Mouse (Mus musculus) NIH3T3 (cell line): Measurements from ENCODE around the gene Paqr5.

Source experiments
- DNase-seq: peaks from one replicate; pipeline ENCODE4 v3.0.0-alpha.2; 2012; ENCODE audit warnings: low read depth

Gene Paqr5

DNA sequence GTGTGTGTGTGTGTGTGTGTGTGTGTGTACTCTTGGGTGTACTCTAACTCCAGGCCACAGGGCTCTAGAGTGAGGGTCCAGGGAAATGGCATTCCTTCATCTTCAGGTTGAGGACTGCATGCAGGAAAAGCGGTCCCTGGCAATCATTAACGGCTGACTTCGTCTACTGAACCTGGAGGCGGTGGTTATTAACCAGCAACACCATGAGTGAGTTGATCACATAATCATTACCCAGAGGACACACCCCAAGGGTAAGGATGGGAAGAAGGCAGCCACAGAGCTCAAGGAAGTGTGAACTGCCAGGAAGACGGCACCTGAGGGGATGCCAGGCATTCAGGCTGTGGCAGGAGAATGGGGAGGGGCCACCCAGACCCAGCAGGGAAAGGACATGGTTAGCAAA is 18.3 kb downstream of the Paqr5 start:
- no peak for DNase-seq

GRCm38 (mm10) chr9:62007028-62007427 is 19.6 kb downstream of the Paqr5 start:
- no peak for DNase-seq

GRCm38 (mm10) chr9:62003611-62004010 is 23.0 kb downstream of the Paqr5 start:
- DNase-seq, result no peak

GRCm38 (mm10) chr9:61999653-62000420 is 26.8 kb downstream of the Paqr5 start:
- no peak for DNase-seq

DNA sequence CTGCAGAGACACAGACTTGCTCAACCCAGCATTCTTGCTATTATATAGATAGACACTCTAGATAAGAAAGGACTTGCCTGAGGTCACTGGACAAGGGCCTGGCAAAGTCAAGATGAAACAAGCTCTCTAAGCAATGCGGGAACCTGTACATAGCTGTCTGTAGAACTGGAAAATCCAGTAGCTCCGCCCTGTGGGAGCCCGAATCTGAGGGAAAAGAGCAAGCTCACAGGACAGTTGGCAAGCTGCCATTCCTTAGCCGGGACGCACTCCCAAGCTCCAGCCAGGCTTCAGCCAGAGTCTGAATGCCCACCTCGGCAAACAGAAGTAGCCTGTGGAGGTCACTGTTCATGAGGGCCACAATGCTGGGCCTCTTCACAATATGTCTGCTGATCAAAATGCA is 28.8 kb downstream of the Paqr5 start:
- peak; percentile 14 for DNase-seq

GRCm38 (mm10) chr9:61991158-61991557 is 35.5 kb downstream of the Paqr5 start:
- no peak for DNase-seq

DNA sequence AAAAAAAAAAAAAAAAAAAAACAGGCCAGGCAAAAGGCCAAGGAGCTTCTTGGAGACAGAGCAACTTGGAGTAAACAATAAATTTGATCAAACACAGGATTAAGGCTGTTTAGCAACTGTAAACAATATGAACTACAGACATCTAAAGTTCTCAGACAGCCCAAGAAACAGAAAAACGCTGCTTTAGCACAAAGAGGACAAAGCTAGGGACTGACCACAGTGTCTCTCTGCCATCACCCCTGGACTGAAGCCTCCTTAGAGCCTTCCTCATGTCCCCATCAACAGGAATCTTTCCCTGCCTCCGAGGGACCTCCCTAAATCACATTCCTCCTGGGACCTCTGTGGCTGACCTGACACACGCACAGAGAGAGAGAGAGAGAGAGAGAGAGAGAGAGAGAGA is 35.9 kb downstream of the Paqr5 start:
- no peak for DNase-seq

- DNase-seq, result no peak
Measured at GRCm38 (mm10) chr9:61986055-61986454, 40.6 kb downstream of the Paqr5 start.

- DNase-seq, result peak; percentile 67
Measured at GRCm38 (mm10) chr9:61985183-61985863, 41.3 kb downstream of the Paqr5 start.

DNA sequence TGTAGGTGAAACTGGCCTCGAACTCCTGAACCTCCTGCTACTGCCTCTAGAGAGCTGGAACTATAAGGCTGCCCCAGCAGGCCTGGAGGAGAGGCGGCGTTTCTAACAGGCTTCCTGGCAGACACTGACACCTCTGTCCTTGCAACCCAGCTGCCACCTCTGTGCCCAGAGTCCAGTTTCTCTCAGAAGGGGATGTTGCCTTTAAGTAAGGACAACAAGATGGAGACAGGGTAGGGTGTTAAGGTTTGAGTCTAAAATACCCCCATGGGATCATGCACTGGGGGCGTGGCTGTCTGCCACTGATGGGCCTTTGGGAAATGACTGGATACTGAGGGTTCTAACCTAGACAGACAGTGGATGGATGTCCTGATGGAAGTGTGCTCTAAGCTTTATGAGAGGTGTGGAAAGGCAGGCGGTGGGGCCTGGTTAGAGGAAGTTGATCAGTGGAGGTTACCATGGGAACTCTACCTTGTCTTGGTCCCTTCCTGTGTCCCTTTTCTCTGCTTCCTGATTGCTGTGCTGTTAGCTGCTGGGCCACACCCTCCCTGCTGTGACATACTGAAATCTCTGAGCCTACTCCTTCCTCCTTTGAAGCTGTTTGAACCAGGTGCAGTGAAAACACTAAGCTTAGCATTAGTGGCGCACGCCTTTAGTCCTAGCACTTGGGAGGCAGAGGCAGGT is 43.6 kb downstream of the Paqr5 start:
- DNase-seq, result no peak

DNA sequence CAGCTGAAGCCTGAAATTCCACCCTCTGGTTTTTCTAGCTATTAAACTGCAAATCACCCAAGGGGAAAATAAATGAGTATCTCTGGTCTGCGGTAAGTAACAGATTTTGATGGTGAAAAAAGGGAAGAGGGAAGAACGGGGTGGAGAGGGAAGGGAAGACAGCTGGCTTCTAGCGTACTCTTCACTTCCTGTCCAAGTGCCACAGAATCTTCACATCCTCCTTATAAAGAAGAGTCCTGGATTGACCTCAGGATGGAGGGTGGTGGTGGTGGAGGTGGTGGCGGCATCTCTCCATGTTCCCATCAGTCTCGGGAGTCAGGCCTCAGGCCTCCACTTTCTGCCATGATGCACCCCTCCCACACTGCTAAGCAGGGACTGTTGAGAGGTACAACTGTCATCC is 44.8 kb downstream of the Paqr5 start:
- no peak for DNase-seq

GRCm38 (mm10) chr9:61979983-61980382 is 46.7 kb downstream of the Paqr5 start:
- DNase-seq, result no peak

- no peak for DNase-seq
Measured at GRCm38 (mm10) chr9:61977258-61977945, 49.3 kb downstream of the Paqr5 start.

GRCm38 (mm10) chr9:61972031-61972430 is 54.6 kb downstream of the Paqr5 start:
- peak; percentile 14 for DNase-seq

GRCm38 (mm10) chr9:61971045-61971444 is 55.6 kb downstream of the Paqr5 start:
- DNase-seq, result peak; percentile 6

- peak; percentile 5 for DNase-seq
Measured at GRCm38 (mm10) chr9:61967357-61967756, 59.3 kb downstream of the Paqr5 start.

DNA sequence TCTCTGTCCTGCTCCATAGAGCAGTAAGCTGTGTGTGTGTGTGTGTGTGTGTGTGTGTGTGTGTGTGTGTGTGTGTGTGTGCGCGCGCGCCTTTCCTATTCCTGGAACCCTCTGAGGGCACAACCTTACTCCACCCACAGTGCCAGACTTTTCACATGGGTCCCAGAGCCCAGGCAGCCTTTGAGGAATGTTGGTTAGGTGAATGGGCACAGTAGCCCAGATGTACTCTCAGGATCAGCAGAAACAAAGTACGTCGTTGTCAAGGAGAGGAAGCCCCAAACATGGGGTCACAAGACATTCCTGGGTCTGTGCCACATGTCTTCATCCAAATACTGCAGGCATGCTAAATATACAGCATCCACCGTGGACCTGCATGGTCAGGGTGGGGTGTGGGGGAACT is 60.7 kb downstream of the Paqr5 start:
- DNase-seq, result no peak

- DNase-seq, result peak; percentile 88
Measured at GRCm38 (mm10) chr9:61965411-61965930, 61.2 kb downstream of the Paqr5 start.

GRCm38 (mm10) chr9:61963356-61963755 is 63.3 kb downstream of the Paqr5 start:
- DNase-seq, result peak; percentile 38

GRCm38 (mm10) chr9:61961181-61961580 is 65.5 kb downstream of the Paqr5 start:
- DNase-seq, result no peak

- DNase-seq, result no peak
Measured at GRCm38 (mm10) chr9:61960753-61961152, 65.9 kb downstream of the Paqr5 start.

DNA sequence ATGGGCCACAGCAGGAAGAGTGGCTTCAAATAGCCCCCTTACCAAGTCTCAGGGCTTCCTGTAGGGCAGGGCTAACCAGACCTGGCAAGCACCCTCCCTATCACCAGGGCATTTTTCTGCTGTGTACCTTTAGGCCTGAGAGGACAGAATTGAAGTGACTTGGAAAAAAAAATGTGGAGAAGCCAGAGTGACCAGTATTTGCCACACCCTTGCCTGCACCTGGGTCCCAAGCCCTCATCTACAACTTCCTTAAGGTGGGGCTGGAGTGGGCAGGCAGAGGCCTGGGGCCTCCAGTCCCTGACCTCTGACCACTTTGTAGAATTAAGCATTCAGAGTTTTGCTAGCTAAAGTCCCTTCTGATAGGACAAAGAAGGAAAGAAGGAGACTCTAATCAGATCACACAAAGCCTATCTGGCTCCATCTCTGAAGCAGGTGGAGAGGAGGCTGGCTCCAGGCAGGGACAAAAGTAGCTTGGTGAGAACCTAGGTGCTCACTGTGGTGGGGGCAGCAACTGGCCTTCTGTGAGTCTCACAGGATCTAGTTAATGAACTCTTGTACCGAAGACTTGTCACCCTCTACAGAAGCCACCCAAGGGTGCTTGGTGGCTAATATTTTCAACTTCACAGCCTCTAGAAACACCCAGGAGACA is 66.6 kb downstream of the Paqr5 start:
- no peak for DNase-seq
